Mouse (Mus musculus): ENCODE measurements at regions not wholly inside any gene's neighbourhood (a gene's known extent, or its start where the extent isn't known, plus 50 kb on each side); places are given as distances from the start of the nearest gene placed in this dataset.

DNA sequence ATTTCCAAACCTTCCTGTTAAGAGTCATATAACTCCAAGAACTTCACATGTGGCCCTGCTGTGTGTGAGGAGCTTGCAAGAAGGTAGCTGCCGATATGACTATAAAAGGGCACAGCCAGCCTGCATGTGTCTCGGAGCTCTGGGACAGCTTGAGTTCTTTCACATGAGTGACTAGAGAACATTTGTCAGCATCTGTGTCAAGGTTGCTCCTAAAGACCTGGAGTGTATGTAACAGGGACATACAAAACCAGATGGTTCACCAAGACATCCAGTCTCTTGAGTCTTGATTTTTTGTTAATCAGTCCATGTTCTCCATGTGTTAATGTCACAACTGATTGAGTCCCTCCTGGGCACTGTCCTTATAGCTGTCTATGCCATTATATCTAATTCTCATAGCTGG, 126.2 kb upstream of the Pcsk2 start:
- DNase-seq (ENCODE audit: low read depth), result no peak

DNA sequence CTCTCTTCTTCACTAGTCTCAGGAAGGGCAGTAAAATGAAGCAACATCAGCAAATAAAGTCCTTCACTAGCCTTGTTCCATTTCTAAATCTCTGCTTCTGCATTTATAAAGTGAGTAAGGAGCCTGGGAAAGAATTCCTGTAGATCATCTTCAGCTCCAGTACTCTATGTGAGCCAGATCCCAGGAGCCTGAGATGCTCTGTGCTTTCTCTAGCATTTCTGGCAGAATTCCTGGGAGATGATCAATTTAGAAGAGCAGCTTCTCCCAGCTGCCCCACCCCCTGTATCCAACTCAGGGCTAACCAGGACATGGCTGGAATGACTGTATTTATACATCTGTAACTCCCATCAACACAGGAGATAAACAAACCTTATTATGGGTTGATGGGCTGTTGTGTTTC, 95.3 kb upstream of the Pcsk2 start:
- DNase-seq (ENCODE audit: low read depth), result no peak

DNA sequence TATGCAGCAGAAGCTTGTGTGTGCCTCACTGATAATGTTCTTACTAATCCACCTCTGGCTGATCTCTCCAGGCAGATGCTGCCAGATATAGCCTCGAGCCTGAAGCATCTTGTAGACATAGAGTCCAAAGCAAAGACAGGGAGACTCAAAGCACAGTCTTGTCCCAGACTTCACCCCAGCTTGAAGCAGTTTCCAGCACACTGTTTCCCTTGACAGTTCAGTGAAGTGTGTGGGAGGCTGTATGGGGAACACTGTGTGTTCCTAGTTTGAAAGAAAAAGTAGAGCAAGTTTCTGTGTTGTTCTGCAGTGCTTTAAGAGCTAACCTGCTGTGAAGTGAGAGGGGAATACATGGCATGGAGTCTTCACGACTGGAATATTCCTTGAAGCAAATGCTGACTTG, 94.7 kb upstream of the Pcsk2 start:
- no peak for DNase-seq (ENCODE audit: low read depth)

DNA sequence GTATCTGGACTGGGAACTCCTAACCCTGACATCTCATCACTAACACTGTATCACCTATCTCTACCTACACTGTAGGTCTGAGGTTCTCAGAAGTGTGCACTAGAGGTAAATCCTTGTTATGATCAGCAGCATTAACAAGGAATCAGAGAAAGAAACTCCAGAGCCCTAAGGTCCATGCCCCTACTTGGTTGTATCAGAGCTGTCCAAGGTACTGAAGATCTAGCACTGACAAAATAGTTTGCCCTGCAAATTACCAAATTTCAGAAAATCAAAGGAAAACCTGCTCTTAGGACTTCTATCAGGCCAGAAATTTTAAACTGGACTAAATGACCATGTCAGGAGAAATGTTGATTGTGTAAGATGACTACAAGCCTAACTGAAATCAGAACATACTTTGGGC, 94.3 kb upstream of the Pcsk2 start:
- DNase-seq (ENCODE audit: low read depth), result peak; percentile 41

DNA sequence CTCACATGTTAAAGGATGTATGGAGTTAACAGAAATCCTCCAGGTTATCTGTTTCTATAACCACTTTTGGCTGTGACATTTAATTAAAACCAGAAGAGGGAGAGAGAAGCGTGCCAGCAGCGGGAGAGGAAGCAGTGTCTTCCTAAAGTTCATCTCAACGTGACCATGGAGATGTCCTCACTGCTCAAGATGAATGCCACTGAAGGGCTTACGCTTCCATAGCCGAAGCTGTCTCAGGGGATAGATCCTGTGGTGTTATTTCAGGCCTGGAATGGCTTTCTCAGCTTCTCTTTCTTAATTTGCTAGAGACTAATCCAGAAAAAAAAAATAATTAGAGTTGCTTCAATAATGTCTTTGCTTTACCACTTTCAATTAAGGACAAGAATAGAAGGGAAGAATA, 78.0 kb upstream of the Pcsk2 start:
- no peak for DNase-seq (ENCODE audit: low read depth)

DNA sequence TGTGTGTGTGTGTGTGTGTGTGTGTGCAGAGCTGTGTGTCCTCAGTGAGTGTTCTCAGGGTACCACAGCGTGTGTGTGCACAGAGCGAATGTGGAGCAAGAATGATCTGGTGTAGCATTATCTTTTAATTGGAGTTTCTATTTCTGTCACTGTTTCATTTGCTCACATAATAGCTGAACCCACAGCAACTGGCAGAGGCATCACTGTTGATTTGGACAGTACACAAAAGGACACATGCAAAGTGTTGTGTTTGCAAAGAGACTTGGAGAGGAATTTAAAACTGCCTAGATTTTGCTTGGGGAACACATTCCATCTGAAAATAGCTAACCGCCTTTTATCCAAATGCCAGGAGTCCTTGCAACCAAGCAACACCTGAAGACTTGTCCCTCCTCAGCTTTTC, 74.6 kb upstream of the Pcsk2 start:
- DNase-seq (ENCODE audit: low read depth), result no peak

DNA sequence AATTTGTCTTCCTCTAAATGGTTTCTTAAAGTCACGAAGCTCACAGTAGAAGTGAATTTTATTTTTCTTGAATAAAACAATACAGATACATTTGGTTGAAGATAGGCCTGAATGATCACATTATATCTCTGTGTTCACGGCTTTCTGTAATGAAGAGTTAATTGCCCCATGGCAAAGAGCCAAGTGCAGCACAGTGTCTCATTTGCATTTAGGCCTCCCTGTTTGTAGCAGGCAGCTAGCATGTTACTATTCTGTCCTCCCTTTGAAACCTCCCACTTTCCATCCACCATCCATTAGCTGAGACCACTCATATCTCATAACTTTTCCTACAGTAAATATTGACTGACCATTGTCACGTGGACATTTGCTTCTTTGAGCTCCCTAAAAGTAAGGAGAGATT, 55.1 kb upstream of the Pcsk2 start:
- DNase-seq (ENCODE audit: low read depth), result no peak
